ENCODE assay signal across 16 mouse cellular contexts in genomic region chr2:140705278-140705677, GRCm38 (mm10). TPM values are rescaled to one million over a fixed set of nuclear protein-coding genes. Genes with fewer than 3 reads are reported as not detected.
A peak's percentile ranks its signal among the peaks of the same experiment; 100 is the strongest.
DNase-seq lines count a peak whose midpoint lies in the region; ATAC-seq and TF ChIP-seq lines count a peak whose summit lies in the region.
"Had no signal": no experiment of that assay in that cellular context is flagged by ENCODE, and none has a peak within 500 bp of the region (broad histone marks: within the 10 kb centered on the region; RNA-seq: fewer than 3 reads in every experiment).

No protein-coding gene starts in this region.

- H3K27ac ChIP-seq in forebrain, embryonic 10.5 days: peak overlapping the region; percentile 69; the same call in 1 of the 2 replicates
- H3K27ac ChIP-seq in forebrain, postnatal 0 days (ENCODE audit: low read depth, low read length): no peak overlapping the region
- no peak overlapping the region; the same call in 1 of the 2 replicates for H3K27ac ChIP-seq in hindbrain, embryonic 10.5 days
- H3K27ac ChIP-seq in limb, embryonic 12.5 days: 0 out of 2 replicates have a peak overlapping the region, but pooled peaks have one; percentile 45
- H3K27ac ChIP-seq: heart, embryonic 15.5 days; limb, embryonic 15.5 days; macrophage had no signal

- no peak overlapping the region for H3K4me2 ChIP-seq in forebrain, postnatal 0 days (ENCODE audit: low read depth)
- H3K4me2 ChIP-seq in limb, embryonic 12.5 days: no peak overlapping the region
- H3K4me2 ChIP-seq: heart, embryonic 15.5 days; limb, embryonic 15.5 days had no signal

- H3K9me3 ChIP-seq in forebrain, embryonic 10.5 days: no peaks in the 10 kb centered on the region
- no peaks in the 10 kb centered on the region for H3K9me3 ChIP-seq in forebrain, postnatal 0 days (ENCODE audit: low read length)
- H3K9me3 ChIP-seq in hindbrain, embryonic 10.5 days: no peaks in the 10 kb centered on the region
- H3K9me3 ChIP-seq in limb, embryonic 12.5 days: no peaks in the 10 kb centered on the region
- H3K9me3 ChIP-seq: heart, embryonic 15.5 days; limb, embryonic 15.5 days had no signal

- no peak for ATAC-seq in forebrain, postnatal 0 days
- ATAC-seq in limb, embryonic 12.5 days (ENCODE audit: insufficient number of reproducible peaks, insufficient read depth, low FRiP score, low TSS enrichment, low read depth): peak; percentile 75
- no peak for ATAC-seq in monocyte, adult 5-6 weeks (replicated peaks; ENCODE audit: insufficient number of reproducible peaks, low FRiP score, low TSS enrichment, poor library complexity, severe bottlenecking)

- TF ChIP-seq CTCF in forebrain, postnatal 0 days (IDR thresholded peaks at IDR 0.05; ENCODE audit: low read depth): no peak

- H3K4me3 ChIP-seq in forebrain, embryonic 10.5 days: no peak overlapping the region
- H3K4me3 ChIP-seq in forebrain, postnatal 0 days (ENCODE audit: low read depth, low read length): no peak overlapping the region
- H3K4me3 ChIP-seq in hindbrain, embryonic 10.5 days: no peak overlapping the region
- H3K4me3 ChIP-seq in limb, embryonic 12.5 days (replicated peaks): no peak overlapping the region
- H3K4me3 ChIP-seq: heart, embryonic 15.5 days; limb, embryonic 15.5 days had no signal

- no peaks in the 10 kb centered on the region for H3K36me3 ChIP-seq in forebrain, embryonic 10.5 days (replicated peaks)
- no peaks in the 10 kb centered on the region for H3K36me3 ChIP-seq in forebrain, postnatal 0 days (ENCODE audit: insufficient read depth)
- H3K36me3 ChIP-seq in hindbrain, embryonic 10.5 days: no peaks in the 10 kb centered on the region
- no peaks in the 10 kb centered on the region for H3K36me3 ChIP-seq in limb, embryonic 12.5 days
- H3K36me3 ChIP-seq: heart, embryonic 15.5 days; limb, embryonic 15.5 days had no signal

- DNase-seq in forebrain, embryonic 10.5 days (ENCODE audit: extremely low spot score, low spot score): peak; percentile 42
- no peak for DNase-seq in forebrain, postnatal 0 days
- DNase-seq in hindbrain, embryonic 10.5 days (ENCODE audit: low spot score): peak; percentile 34
- peak; percentile 42 for DNase-seq in retina, embryonic 14.5 days (ENCODE audit: low spot score)
- DNase-seq in cerebellum, adult 8-10 months: no peak
- DNase-seq in layer of hippocampus, adult 18-20 months (ENCODE audit: low spot score in 2 of 2): no peak
- DNase-seq: cerebellum, adult 18-20 months; kidney, postnatal 14 days; lung, adult 18-20 months; right cerebral cortex, postnatal 4 days; thymus, postnatal 14 days had no signal

- peaks cover 51% of the 10 kb centered on the region for H3K27me3 ChIP-seq in forebrain, embryonic 10.5 days (ENCODE audit: poor library complexity, severe bottlenecking)
- H3K27me3 ChIP-seq in forebrain, postnatal 0 days (ENCODE audit: insufficient read depth, low read length): no peaks in the 10 kb centered on the region
- H3K27me3 ChIP-seq in hindbrain, embryonic 10.5 days (ENCODE audit: insufficient read depth, poor library complexity, severe bottlenecking): no peaks in the 10 kb centered on the region
- no peaks in the 10 kb centered on the region for H3K27me3 ChIP-seq in limb, embryonic 12.5 days
- H3K27me3 ChIP-seq: heart, embryonic 15.5 days; limb, embryonic 15.5 days had no signal

- WGBS in forebrain, embryonic 10.5 days: 7% methylated on average over 2 of the region's 2 CpGs
- 12% methylated on average over 2 of the region's 2 CpGs for WGBS in forebrain, postnatal 0 days
- 2% methylated on average over 2 of the region's 2 CpGs for WGBS in hindbrain, embryonic 10.5 days
- WGBS in limb, embryonic 12.5 days: 2% methylated on average over 2 of the region's 2 CpGs

- no peak overlapping the region for H3K9ac ChIP-seq in forebrain, postnatal 0 days
- no peak overlapping the region for H3K9ac ChIP-seq in limb, embryonic 12.5 days (replicated peaks)
- H3K9ac ChIP-seq: heart, embryonic 15.5 days; limb, embryonic 15.5 days had no signal

- H3K4me1 ChIP-seq in forebrain, embryonic 10.5 days: peaks cover 50% of the 10 kb centered on the region
- no peaks in the 10 kb centered on the region for H3K4me1 ChIP-seq in forebrain, postnatal 0 days (ENCODE audit: insufficient read depth)
- peaks cover 31% of the 10 kb centered on the region for H3K4me1 ChIP-seq in hindbrain, embryonic 10.5 days (replicated peaks)
- H3K4me1 ChIP-seq in limb, embryonic 12.5 days (replicated peaks): peaks cover 25% of the 10 kb centered on the region

RNA-seq across cellular contexts. Expression of gene Flrt3, which starts 34.0 kb away (rescaled TPM):
- polyA plus RNA-seq in forebrain, embryonic 10.5 days (2016; fragmentation: Nextera tagmentation; extraction: Ambion mirVana): 61.7 and 65.4 TPM in 2 replicates
- 38.9 and 43.7 TPM in 2 replicates for total RNA-seq in forebrain, postnatal 0 days (2014; rRNA removed)
- polyA plus RNA-seq in forebrain, postnatal 0 days (2015; fragmentation: Nextera tagmentation; extraction: Ambion mirVana): 38.4 and 38.6 TPM in 2 replicates
- 35.8 and 42.4 TPM in 2 replicates for polyA plus RNA-seq in hindbrain, embryonic 10.5 days (2016; fragmentation: Nextera tagmentation; extraction: Ambion mirVana)
- polyA plus RNA-seq in limb, embryonic 12.5 days (2016; fragmentation: Nextera tagmentation; extraction: Ambion mirVana): 51.9 and 58.2 TPM in 2 replicates
- total RNA-seq in monocyte, adult 5-6 weeks (2017): 0.29 TPM in 1 of 3 replicates, not detected in the others
- total RNA-seq in layer of hippocampus, adult 18-20 months (2021): 10 to 100 TPM; 33.9 to 34.5 TPM

Comparison
In these comparisons a context has a peak if more than half of its experiments do, and no peak if none do; other contexts are left out.
1. DNase-seq: peak in forebrain, embryonic 10.5 days (single experiment), hindbrain, embryonic 10.5 days (single experiment) and retina, embryonic 14.5 days (single experiment); none in forebrain, postnatal 0 days (single experiment), cerebellum, adult 8-10 months (single experiment) and layer of hippocampus, adult 18-20 months (0 of 2).
2. H3K27ac ChIP-seq: peak in forebrain, embryonic 10.5 days (single experiment) and limb, embryonic 12.5 days (single experiment); none in forebrain, postnatal 0 days (single experiment) and hindbrain, embryonic 10.5 days (single experiment).